8 mouse cellular contexts compared by ENCODE assay signal in genomic region chrX:93631657-93632449, GRCm38 (mm10). TPM values are rescaled to one million over a fixed set of nuclear protein-coding genes. Genes with fewer than 3 reads are reported as not detected.
A peak's percentile ranks its signal among the peaks of the same experiment; 100 is the strongest.
DNase-seq lines count a peak whose midpoint lies in the region; ATAC-seq lines count a peak whose summit lies in the region.

Pola1 (minus strand) TSS chrX:93632155.

- ATAC-seq in intestine, embryonic 14.5 days (replicated peaks; ENCODE audit: low FRiP score, low TSS enrichment, low read depth): peak; percentile 98

- peak; percentile 87 for DNase-seq in adipocyte (ENCODE audit: low spot score)
- peak; percentile 81 for DNase-seq in embryo, embryonic 10 days (ENCODE audit: low spot score)
- peak; percentile 84 for DNase-seq in gastrocnemius, postnatal 14 days
- DNase-seq in intestine, embryonic 14.5 days (ENCODE audit: low spot score): peak; percentile 81
- peak; percentile 70 to 75 for DNase-seq in left cerebral cortex, postnatal 14 days (ENCODE audit: low spot score in 2 of 2)
- DNase-seq in mesoderm, embryonic 11.5 days (ENCODE audit: low read depth, low spot score): peak; percentile 93
- DNase-seq in right cerebral cortex, postnatal 36 days (ENCODE audit: low spot score in 2 of 2): peak; percentile 64 to 70
- peak; percentile 81 for DNase-seq in yolk sac, embryonic 10.5 days (ENCODE audit: low spot score)

- H3K9me3 ChIP-seq in intestine, embryonic 14.5 days (ENCODE audit: control insufficient read depth, low read length): no peaks in the 10 kb centered on the region

- 13% methylated on average over 52 of the region's 53 CpGs for WGBS in intestine, embryonic 14.5 days

- no peaks in the 10 kb centered on the region for H3K4me1 ChIP-seq in intestine, embryonic 14.5 days (replicated peaks; ENCODE audit: control insufficient read depth, insufficient read depth, low read length)

- H3K27ac ChIP-seq in intestine, embryonic 14.5 days (ENCODE audit: low read depth): peak within 1 kb of the TSS; percentile 43; the same call in 1 of the 2 replicates

- H3K36me3 ChIP-seq in intestine, embryonic 14.5 days (ENCODE audit: control insufficient read depth, insufficient read depth, low read length): no peaks in the 10 kb centered on the region

- intact Hi-C loops in gastrocnemius, postnatal 14 days (cut with DNase I; ENCODE audit: low total_unique reads): no loop called here
- intact Hi-C loops in left cerebral cortex, postnatal 14 days (cut with DNase I): no loop called here

- no peaks in the 10 kb centered on the region for H3K27me3 ChIP-seq in intestine, embryonic 14.5 days (replicated peaks; ENCODE audit: control insufficient read depth, insufficient read depth, low read length)

- peak within 1 kb of the TSS; percentile 51 for H3K4me2 ChIP-seq in intestine, embryonic 14.5 days (ENCODE audit: low read length)

- H3K9ac ChIP-seq in intestine, embryonic 14.5 days (ENCODE audit: low read length): peak within 1 kb of the TSS; percentile 58

- H3K4me3 ChIP-seq in intestine, embryonic 14.5 days (ENCODE audit: low read depth, low read length): peak within 1 kb of the TSS; percentile 51

RNA-seq across cellular contexts. Expression of gene Pola1, which starts in this region (rescaled TPM):
- 1 to 10 TPM; 3.7 to 4.3 TPM for total RNA-seq in gastrocnemius, postnatal 14 days (2021)
- 18.2 and 20.2 TPM in 2 replicates for polyA plus RNA-seq in intestine, embryonic 14.5 days (2014; fragmentation: Nextera tagmentation; extraction: Ambion mirVana)
- total RNA-seq in left cerebral cortex, postnatal 14 days (2021): 1 to 10 TPM; 6.0 to 7.4 TPM

Comparison
In these comparisons a context has a peak if more than half of its experiments do, and no peak if none do; other contexts are left out.
1. Peak in every context shown above with its lines: DNase-seq, ATAC-seq, H3K4me3 ChIP-seq and H3K27ac ChIP-seq.